Mouse (Mus musculus) heart, adult 8-10 months (tissue): ENCODE results near the gene Vps8. TPM values are rescaled to one million over a fixed set of nuclear protein-coding genes. Genes with fewer than 3 reads are reported as not detected.

ENCODE experiments used
- DNase-seq: peaks from one replicate; pipeline ENCODE4 v3.0.0; 2022; ENCODE audit warnings: low spot score
- total RNA-seq, 4 experiments: library from RNA; stranded (reverse); gene quantifications; 2 replicates each; pipeline ENCODE4 v1.2.4; 2022

The Vps8 gene
- total RNA-seq, 4 experiments from 2014 or later, result 24.2 to 30.6 (median 27.2) TPM

DNA sequence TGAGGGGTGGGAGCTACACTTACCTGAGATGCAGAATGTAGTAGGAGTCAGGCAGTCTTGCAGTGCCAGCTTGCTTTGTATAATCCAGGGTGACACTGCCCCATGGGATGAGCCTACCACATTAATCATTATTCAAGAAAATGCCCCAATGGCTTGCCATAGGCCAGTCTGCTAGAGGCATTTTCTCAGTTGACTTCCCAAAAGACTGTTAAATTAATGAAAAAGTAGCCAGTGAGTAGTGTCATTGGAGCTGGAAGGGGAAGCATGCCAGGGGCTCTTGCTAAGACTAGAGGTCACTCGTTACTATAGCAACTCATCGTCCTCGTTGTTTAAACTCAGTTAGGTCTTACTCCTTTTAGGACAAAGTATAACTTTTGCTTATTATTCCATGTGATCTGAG lies 130.6 kb downstream of the Vps8 start:
- DNase-seq, result no peak

DNA sequence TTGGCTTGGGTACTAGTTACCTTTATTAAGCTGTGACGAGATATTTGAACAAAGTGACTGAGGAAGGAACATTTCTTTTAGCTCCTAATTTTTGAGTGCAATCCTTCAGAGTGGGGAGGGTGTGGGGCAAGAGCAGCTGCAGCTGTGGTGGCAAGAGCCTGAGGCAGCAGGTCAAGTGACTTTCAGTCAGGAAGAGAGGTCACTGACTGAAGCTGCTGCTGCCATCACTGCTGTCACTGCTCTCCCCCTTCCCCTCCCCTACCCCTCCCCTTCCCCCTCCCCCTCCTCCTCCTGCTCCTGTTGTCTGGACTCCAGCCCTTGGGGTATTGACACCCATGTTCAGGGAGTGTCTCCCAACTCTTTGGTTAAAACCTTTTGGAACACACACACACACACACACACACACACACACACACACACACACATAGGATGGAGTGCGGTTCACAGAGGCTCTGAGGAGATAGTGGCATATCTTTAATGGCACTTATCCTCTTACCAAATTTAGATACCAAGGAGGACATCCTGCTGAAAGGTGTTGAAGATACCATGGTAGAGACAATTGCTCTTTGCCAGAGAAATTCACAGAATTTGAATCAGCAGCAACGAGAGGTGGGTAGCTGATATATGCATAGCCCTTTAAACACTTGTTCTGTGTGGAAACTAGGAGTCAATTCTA lies 139.8 kb downstream of the Vps8 start:
- DNase-seq, result no peak

DNA sequence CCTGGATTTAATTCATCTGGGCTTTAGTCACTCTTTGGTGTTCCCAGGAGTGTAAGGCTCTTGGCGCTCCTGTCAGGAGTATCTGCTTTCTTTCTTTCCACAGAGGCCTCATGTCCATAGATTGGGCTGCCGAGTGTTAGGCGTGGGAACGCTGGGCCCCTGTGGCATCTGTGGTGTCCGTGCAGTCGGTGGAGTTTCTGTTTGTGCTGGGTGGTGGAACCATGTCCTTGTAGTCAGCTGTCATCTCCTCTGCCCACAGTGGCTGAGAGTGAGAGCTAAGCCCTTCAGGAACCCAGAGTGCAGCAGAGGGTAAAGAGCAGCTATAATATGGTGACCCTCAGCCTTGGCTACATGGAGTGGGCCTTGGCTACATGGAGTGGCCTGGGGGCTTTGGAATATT lies 140.4 kb downstream of the Vps8 start:
- DNase-seq, result no peak

DNA sequence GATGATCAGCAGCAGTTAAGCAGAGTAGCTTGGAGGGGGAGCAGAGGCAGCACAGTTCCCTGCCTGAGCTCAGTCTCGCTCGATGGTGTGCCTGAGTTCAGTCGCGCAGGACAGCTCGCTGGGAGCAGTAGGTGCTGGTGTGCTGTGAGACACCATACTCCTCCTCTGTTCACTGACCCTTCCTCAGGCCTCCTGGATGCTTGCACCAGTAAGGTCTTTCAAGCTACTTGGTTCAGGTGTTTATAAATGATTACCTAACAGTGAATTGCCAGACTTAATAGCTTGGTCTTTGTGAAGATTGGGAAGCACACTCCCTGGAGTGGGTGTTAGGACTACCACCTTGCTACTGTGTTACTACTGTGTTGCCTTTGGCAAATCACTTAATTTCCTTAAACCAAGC lies 144.2 kb downstream of the Vps8 start:
- DNase-seq, result no peak

DNA sequence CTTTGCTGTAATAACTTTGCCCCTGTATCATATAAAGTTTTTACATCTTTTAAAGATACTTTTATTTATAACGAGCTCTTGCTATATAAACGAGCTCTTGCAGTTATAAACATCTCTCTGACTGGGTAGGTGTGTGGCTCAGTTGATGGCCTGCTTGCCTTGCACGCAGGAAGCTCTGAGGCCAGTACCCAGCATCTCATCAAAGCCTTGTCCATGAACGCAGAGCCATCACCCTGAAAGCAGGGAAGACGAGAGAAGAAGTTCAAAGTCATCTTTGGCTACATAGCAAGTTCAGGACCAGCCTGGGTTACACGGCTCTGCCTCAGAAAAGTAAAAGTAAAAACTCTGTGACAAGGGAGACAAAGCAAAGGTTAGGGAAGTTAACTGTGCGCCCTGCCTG lies 147.0 kb downstream of the Vps8 start:
- DNase-seq, result no peak

DNA sequence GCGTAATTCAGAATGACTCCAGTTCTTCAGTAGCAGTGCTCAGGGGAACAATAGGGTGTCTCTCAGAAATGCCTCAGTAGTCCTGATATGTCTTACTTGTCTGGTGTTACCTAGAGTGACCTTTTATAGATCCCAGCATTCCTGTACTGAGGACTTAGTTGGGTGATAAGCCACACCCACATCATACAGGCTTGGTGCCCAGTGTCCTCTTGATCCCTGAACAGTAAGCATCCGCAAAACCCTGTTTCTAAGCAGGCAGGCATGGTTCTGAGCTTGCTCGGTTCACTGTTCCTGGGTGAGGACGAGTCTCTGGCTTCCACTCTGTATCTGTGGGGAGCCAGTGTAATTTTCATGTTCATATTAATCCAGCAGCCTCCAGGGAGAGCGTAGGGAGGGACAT lies 147.9 kb downstream of the Vps8 start:
- no peak for DNase-seq

DNA sequence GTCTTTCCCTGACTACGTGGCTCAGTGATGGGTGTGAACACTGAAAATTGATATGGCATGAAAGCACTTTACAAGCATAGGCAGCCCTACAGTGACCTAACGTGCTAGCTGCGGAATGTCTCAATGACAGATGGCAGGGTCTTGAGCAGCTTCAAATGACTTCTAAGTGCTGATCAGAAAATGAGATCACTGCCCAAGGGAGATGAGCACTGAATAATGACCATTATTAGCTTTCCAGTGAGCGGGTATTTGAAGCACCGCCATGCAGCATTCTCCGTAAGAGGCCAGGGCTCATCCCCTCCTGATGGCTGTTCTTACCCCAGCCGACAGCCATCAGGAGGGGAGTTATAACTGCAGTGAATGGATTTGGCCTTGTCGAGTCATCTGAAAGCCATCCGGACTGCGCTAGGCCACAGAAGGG lies 153.1 kb downstream of the Vps8 start:
- no peak for DNase-seq

DNA sequence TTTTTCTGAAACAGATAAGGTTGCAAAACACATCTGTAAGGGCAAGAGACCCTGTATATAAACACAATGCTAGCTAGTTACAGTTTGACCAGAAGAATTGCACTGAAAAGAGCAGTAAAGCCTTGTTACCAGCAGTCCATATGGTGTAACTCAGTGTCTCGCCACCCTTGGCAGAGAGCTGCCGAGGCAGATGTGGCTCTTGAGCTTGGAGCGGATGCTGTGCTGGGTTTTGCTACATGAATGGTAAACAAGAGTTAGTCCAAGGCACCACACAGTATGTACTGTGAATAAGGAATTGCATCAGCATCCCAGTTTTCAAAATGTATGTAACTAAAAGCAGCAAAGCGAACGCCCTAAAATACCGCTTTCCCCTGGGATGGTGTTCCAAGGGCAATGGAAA lies 166.2 kb downstream of the Vps8 start:
- no peak for DNase-seq

DNA sequence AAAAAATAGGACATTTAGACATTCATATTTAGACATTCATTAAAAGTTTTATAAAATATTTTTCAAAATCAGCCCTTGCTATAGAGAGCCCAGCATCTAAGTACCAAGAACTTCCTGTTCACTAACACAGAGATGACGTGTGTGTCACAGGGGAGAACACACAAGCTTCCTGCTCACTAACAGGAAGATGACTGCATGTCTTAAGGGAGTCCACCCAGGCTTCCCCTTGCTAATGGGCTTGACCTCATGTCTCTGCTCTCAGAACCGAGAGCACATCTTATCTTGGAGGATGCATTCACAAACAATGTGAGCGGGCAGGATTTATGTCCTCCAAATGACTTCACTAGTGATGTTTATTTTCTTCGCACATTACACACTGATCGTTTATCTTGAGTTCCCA lies 167.9 kb downstream of the Vps8 start:
- peak; percentile 65 for DNase-seq

DNA sequence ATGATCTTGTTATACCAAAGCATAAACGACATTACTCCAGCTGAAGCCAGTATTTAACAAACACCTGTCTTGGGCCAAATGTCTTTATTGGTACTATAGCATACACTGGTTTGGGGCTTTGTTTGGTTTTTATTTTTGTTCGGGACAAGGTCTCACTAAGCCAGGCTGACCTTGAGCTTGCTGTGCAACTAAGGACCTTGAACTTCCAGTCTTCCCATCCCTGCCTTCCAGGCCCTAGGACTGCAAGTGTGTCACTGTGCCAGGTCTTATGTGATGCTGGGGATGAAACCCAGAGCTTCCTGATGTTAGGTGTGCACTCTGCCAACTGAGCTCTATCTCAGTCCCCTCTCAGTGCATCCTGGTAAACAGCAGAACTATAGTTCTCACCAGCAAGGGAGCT lies 168.6 kb downstream of the Vps8 start:
- no peak for DNase-seq

DNA sequence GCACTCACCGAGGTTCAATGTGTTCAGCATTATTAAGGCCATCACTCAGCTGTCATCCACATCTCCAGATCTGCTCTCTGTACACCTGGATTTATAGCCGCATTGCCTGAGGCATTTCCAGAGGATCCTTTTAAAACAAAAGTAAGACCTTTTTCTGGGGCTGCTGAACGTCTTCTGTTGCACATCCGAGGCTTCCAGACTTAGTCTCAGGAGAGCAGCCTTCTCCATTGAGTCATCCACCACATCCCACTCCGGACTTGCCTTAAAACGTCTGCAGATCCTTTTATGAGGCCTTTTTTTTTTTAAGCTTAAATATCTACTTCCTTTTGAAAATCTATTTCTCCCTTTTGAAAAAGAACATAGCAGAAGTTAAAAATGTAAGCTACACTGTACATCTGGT lies 172.6 kb downstream of the Vps8 start:
- DNase-seq, result no peak

DNA sequence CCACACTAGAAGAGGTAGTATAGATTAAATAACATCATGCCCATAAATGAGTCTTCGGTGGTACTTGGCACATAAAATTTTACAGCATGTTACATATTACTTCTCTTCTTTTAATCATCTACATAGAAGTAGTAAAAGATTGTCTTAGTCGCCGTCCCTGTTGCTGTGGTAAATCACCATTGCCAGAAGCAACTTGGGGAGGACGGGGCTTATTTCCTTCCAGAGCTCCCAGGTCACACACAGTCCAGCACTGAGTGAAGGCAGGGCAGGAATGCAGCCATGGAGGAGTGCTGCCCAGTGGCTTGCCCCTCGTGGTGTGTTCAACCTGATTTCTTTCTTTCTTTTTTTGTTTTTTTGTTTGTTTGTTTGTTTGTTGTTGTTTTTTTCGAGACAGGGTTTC lies 181.4 kb downstream of the Vps8 start:
- no peak for DNase-seq

DNA sequence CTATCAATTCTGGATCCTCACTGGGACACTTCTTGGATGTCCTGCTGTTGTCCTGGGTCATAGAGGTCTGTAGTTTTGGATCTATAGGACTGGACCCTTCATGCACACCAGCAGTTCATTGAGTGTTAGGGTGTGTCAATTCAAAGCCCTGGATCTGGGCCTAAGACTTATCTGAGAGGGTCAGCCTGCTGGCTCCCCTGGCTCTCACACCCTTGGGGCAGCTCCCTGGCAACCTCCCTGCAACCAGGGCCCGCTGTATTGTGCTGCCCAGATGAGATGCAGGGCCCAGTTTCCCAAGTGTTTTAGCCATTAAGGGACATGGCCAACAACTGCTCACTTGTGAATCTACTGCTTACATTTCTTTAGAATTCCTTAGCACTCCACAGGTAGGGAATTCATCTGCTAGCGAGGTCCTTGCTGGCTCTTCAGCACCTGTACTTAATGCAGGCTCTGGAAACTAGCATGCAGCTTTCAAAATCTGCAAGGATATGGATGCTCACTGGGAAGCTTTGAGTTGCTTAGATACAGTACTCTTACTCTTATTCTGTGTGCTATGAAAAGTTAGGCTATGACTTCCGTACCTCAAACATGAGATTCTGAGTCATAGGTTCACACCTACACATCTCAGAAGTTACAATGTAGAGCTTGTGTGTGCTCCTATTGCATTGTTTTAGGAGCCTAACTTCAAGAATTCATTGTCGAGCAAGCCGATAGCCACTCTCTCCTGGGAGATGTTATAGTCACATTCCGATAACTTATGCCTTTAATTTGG lies 183.5 kb downstream of the Vps8 start:
- no peak for DNase-seq

DNA sequence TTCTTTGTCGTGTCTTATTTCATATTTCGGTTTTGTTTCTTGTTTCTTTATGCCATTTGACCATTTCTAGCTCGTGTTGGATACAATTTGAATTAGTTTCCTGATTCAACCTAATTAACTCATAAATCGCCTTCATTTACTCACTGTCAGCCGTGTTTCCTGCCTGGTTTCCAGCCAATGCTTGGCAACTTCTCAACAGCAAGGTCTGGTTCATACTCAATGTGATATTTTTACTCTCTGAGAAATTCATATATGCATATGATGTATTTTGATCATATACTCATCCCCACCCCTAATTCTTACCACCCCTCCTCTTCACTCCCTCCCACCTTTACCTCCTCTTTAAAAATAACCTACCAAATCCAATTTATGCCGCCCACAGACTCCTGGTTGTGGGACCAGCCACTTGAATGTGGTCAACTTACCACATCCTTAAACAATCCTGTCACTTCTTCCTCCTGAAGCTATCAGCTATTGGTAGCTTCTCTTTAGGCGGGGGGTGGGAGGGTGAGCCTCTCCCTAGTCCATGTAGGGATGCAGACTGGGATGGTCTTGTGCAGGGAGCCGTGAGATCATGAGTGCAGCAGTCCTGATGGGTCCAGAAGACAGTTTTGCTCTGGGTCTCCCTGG lies 184.2 kb downstream of the Vps8 start:
- DNase-seq, result no peak

DNA sequence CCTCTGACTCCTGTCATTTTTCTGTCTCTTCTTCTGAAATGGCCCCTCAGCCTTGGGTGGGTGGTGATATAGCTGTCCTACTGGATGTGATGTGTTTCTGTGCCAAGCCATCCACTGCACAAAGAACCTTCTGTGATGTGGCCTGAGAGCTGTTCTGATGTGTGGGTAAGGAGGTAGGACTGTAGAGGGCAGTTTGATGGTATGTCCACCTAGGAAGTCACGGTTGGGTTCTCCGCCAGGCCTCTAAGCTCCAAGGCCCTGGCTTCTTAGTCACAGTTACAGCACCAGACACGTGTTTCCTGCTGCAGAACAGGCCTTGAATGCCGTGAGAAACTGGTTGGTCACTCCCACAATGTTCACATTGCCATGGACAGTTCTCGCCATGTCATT lies 184.7 kb downstream of the Vps8 start:
- DNase-seq, result no peak

DNA sequence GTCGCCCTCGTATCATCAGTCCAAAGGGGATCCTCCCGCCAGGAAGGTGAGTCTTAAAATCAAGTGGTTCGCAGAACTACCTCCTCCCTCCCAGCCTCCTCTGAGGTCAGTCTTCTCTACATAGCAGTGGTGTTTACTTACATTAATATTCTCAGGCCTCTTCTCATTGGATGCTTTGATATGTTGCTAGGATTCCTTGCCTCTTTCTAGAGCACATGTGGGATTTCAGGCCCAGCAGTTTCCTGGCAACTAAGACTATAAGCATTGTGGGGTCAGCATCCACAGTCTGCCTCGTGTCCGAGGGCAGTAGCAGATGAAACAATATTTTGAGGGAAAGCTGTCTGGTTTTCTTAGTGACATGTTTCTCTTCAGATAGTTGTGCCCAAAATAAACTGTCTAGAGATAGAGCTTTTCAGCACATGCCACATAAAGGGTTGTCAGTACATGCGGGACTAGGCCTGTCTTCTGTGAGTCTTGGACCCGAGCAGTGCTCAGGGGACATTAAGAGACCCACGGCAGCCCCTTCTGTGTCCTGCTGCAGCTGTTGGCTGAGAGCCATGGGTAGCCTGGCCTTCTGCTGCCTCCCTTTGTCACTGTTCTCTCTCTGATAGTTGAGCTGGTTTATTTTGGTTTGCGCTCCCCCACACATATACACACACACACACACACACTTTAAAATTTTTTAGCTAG lies 185.4 kb downstream of the Vps8 start:
- no peak for DNase-seq

DNA sequence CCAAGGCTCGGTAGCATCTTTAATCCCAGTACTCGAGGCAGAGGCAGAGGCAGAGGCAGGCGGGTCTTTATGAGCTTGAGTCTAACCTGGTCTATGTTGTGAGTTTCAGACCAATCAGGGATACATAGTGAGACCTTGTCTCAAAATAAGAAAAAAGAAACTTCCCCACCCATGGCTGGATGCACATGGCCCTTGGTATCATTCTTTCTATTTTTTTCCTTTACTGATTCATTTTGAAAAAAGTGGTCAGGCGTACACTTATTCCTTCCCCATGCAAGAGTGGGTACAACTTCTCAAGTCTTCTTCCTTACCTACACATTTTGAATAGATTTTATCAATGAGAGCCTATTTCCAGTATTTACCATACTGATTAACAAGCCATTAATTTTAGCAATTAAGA lies 187.6 kb downstream of the Vps8 start:
- no peak for DNase-seq

DNA sequence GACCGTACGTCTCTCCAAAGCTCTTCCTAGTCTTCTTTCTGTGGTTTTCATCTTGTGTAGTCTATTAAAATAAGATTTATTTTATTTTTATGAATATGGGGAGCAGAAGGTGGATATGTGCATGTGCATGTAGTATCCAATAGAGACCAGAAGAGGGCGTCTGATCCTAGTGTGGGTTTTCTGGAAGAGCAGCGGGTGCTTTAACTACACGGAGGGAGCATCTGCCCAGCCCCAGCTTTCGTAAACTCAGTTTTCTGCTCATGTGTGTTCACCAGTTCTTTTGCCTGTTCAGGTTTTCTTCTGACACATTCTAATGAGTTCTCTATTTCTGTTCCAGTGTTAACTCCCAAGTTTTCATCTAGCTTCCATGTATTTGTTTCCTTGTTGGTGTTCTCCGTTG lies 192.9 kb downstream of the Vps8 start:
- DNase-seq, result peak; percentile 41

DNA sequence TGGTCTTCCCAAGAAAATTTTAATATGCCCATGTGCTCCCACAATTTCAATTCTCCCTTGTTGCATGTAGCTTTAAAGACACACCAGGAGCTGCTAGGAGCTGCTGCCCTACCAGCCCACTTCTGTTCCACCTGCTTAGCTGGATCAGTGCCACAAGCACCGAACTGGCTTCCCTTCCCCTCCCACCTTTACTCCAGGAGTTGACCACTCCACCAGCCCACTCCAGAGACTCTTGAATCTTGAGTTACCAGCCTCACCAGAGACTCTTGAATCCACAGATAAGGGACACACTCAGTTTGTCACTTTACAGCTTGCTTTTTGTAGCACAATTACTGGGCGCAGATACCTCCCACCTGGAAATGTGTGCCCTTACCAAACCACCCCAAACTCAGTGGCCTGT lies 197.7 kb downstream of the Vps8 start:
- DNase-seq, result no peak

DNA sequence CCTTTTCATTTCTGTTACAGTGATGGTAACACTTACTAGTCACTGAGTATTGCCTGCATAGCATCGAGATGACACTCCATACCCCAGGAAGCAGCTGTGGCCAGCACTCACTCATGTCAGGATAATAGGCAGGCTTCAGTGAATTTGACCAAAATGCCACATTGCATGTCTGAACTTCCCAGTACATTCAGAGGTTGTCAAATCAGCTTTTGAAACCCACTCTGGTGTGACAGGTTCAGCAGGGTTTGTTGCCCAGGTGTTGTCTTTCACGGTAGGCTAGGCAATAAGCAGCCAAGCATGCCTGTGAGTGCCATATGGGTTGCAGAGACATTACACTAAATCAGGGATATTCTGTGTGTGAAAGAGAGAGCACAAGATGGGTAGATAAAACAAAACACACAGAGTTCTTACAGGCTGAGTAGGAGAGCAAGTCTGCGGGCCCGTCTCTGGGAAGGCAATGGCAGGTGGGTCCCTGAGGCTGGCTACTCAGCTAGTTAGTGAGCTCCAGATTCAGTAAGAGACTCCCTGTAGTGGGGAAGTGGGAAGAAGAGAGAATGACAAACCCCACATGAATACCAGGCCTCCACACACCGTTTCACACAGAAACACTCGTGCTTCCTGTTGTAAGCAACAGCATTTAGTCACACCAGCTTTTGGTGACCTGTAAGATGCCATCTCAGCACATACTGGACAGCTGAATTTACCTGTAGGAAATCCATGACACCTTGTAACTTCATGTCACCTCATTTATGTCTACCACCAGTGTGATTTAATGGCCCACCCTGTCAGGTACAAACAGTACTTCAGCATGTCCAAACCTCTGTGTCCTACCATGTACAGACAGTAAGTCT lies 203.1 kb downstream of the Vps8 start:
- DNase-seq, result no peak

DNA sequence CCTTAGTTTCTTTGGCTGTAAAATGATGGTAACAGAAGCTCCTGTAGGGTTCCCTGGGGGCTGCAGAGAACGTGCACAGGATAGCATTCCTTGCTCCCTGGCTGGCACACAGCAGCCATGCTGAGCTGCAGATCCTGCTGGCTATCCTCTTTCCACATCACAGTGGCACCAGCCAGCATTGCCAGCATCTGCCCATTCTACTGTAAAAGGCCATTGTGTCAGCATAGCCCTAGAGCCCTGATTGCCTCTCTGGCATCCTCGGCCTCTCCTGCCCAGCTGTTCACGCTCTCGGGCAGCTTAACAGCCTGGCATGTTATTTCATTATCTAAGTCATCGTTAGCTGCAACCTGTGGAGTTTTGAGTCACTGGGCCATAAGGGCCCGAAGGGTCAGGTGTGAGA lies 204.3 kb downstream of the Vps8 start:
- DNase-seq, result no peak
